Mouse (Mus musculus): ENCODE results near the gene Gm11214. TPM values are rescaled to one million over a fixed set of nuclear protein-coding genes. Genes with fewer than 3 reads are reported as not detected.

Gm11214 gene
- total RNA-seq (2023; ENCODE audit: inconsistent age), result not detected in 4 replicates

DNA sequence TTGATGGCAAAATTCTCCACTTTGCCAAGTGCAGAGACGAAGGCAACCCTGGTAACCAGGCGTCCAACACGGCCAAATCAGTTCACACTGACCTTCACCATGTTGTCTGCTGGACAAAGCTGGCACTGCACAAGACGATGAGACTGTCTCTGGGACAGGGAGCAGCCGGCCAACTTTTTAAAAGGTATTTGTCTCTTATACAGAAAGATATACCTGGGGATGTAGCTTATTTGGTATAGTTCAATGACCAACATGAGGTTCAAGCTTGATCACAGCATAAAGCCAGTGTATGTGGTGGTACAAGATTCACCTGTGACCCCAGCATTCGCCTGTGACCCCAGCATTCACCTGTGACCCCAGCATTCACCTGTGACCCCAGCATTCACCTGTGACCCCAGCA is at the start of gene Gm11214:
Gm11214 (minus strand) TSS at position 101 of the 400 bp plus-strand sequence.

GRCm38 (mm10) chr4:63622378-63622835 is 40.8 kb downstream of the Gm11214 start, which contains the start of gene Tex48:
Tex48 (minus strand) TSS chr4:63622428.

Other genes starting within 250 kb of the Gm11214 start
- 56.8 to 74.0 TPM (median 63.1 TPM) in 4 replicates for gene Whrn, start 167.4 kb downstream of the Gm11214 start, total RNA-seq (2023; ENCODE audit: inconsistent age)
- gene Atp6v1g1, start 118.6 kb downstream of the Gm11214 start, total RNA-seq (2023; ENCODE audit: inconsistent age), result 73.5 to 90.7 TPM (median 80.9 TPM) in 4 replicates
- gene Tmem268, start 104.6 kb downstream of the Gm11214 start, total RNA-seq (2023; ENCODE audit: inconsistent age), result 17.9 to 22.8 TPM (median 19.4 TPM) in 4 replicates
- gene Gm11213, start 58.1 kb downstream of the Gm11214 start, total RNA-seq (2023; ENCODE audit: inconsistent age), result not detected in 4 replicates
- gene Tex48, start 41.0 kb downstream of the Gm11214 start, total RNA-seq (2023; ENCODE audit: inconsistent age), result not detected in 4 replicates
- gene Tnfsf15, start 81.7 kb upstream of the Gm11214 start, total RNA-seq (2023; ENCODE audit: inconsistent age), result 0.19 TPM in 1 of 4 replicates, not detected in the others
- 0.27 to 0.30 TPM in 2 of 4 replicates, not detected in the others for gene Tnfsf8, start 198.0 kb upstream of the Gm11214 start, total RNA-seq (2023; ENCODE audit: inconsistent age)

Measured in B cell, adult (primary cell).